Mouse (Mus musculus) spleen, adult 18-20 months (tissue): ENCODE measurements around the gene Bmp4.

ENCODE experiments used
- DNase-seq, 2 experiments: peaks; one replicate each; pipeline ENCODE4 v3.0.0; 2022; ENCODE audit warnings: mixed read lengths in 2 of 2

Bmp4 gene

DNA sequence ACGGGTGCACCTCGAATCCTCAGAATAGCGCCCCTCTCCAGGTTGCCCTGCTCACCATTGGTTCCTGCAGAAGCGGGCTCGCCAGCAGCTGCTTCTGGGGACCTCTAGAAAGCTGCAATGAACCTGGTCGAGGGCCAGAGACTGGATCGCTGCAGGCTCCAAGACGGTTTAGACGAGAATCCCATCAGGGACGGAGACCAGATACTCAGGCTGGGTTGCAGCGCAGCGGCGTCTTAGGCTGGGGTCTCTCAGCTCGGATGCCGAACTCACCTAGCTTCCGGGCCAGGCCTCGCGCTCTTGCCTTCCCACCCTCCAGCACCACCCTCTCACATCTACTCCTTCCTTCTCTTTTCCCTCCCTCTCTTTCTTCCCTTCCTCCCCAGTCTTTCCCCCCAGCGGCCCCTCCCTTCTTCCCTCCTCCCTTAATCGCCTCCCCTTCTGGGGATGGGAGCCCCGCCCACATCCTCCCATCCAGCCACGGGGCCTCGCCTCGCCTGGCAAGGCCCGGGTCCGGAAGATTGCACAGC lies at the start of gene Bmp4:
Gene Bmp4 (minus strand): TSS at position 421 of the 527 bp plus-strand sequence.
- no peak for DNase-seq

DNA sequence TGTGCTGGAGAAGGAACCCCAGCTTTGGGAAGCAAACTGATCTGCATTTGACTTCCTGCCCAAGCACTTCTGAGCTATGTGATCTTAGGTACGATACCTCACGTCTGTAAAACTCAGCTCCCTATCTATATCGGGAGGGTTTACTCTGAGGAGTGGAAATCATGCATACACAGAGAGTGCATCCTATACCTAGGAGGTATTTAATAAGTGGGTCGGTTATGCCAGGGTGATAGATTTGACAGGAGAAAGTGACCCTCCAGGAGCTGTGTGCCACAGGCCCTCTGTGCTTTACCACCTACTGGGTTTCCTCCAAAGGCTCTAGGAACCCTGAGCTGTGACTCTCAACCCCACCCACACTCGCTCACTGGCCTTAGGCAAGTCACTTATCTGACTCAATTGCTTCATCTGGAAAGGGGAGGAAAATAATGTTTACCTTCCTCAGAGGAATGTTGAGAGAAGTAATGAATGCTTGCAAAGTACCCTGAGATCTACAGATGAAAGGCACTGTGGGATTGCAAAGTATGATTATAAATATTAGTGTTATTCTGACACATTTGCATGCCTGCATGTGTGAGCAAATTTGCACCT lies 49.1 kb upstream of the Bmp4 start:
- no peak for DNase-seq

- DNase-seq, result no peak
Measured at GRCm38 (mm10) chr14:46436471-46437090, 46.1 kb upstream of the Bmp4 start.

DNA sequence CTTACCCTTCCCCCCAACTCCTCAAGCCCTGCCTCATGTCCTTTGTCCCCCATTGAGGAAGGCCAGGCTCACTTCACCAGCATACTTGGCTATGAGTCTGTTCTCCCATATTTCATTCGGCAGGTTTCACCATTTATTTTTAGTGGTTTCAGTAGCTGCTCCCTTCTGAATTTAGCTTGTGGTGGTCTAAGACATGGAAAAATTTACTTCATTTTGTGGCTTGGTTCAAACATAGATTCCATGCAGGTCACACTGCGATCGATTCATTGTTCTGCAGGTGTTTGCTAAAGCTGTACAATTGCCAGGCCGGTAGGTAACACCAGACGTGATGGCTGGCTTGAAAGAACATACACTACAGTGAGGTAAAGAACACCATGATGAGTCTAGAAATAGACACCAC lies 39.8 kb upstream of the Bmp4 start:
- DNase-seq, result no peak

DNA sequence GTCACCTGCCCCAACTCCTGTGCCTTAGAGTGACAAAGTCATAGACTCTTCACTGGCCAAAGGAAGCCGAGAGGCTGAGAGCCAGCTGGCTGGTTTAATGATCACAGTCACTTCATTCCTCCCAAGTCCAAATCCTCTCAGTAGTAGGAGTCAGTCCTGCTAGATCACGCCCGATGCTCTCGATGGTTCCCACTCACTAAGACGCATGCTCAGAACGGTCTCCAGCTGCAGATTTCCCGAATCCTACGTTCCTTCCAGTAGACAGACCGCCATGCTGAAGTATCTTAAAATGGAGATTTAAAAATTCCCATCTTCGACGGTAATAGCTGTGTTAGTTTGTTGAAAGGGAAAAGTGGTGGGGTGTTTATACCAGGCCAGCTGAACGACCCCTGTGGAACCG lies 36.8 kb upstream of the Bmp4 start:
- DNase-seq, result no peak

GRCm38 (mm10) chr14:46421823-46422222 lies 31.4 kb upstream of the Bmp4 start:
- no peak for DNase-seq

- no peak for DNase-seq
Measured at GRCm38 (mm10) chr14:46419269-46419668, 28.8 kb upstream of the Bmp4 start.

GRCm38 (mm10) chr14:46418371-46419097 lies 28.1 kb upstream of the Bmp4 start:
- no peak for DNase-seq

DNA sequence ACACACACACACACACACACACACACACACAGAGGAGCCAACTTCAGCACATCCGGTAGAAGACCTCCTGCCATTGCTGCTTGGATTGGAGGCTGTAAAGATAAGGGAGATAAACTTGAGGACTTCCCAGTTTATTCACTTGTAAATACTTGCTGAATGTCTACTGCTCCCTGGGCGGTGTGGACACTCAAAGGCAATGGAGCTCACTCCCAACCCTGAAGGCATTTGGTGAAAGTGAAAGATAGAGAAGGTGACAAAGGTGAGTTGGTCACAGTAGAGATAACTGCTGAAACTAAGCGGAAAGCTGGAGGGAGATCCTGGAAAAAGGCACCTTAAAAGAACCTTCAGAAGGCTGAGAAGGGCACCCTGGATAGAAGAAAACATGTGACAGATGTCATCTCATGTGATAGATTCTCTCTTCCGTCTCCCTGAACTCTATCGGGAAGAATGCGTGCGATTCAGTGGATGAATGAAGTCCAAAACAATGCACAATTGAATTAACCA lies 22.1 kb upstream of the Bmp4 start:
- no peak for DNase-seq

DNA sequence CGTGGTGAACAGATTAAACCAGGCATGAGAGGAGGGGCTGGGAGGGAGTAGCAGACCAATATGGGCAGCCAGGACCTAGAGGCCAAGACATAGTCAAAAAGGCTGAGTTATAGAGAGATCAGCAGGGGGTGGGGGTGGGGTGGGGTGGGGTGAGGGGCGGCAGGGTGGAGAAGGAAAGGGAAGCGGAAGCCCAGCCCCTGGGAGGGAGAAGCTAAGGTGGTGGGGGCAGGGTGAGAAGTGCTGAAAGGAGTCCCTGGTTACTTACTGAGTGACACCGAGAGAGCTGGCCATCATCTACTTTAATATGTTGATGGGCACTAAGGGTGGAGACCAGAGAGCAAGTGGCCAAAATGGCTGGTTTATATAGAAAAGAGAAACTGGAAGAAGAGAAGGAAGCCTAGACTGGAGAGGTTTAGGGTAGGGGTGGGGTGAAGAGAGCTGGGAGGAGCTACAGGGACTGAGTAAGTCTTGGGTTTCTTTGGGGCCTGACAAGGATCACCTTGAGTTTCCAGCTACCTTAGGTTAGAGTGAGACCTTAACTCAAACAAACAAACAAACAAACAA lies 20.2 kb upstream of the Bmp4 start:
- no peak for DNase-seq

GRCm38 (mm10) chr14:46409016-46409415 lies 18.5 kb upstream of the Bmp4 start:
- DNase-seq, result no peak

GRCm38 (mm10) chr14:46408319-46408718 lies 17.9 kb upstream of the Bmp4 start:
- no peak for DNase-seq

DNA sequence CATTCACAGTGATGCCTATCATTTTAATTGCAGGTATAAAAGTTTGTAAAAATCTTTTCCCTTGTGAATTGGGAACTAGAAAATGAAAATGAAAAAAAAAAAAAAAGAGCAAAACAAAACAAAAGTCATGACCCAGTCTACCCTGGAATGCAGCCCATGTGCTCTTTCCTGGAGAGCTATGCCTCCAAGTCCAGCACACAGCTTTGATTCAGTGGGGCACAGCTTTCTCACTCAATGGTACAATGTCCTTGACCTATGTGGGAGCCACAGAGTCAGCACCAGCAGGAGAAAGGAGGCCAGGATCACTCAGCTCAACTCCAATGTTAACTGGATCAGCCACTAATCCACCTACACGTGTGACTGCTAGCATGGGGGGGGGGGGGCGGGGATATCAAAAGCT lies 9.5 kb upstream of the Bmp4 start:
- no peak for DNase-seq

DNA sequence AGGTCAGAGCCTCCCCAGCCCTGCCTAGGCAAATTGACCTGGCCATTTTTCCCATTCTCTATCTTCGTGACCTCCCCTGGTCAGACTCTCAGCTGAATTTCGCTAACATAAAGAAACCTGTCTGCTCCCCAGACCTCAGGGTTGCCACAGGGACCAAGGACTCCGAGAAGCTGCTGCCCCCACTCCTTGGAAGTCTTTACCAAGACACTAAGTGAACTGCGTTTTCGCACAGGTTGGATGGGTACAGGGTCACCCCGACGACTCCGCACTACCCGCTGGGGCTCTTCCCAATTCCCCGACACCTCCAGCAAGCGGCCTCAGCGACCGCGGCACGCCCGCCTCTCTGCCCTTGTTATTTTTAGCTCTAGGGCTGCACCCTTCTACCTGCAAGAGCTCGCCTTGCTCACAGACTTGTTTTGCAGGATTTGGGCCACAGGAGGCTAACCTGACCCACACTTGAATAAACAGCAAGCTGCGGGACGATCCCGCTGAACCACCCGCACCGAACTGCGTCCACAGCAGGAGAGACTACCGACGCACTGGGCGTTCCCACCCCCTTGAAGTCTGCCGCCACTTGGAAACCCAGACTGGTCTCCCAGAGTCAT lies 7.7 kb upstream of the Bmp4 start:
- no peak for DNase-seq

GRCm38 (mm10) chr14:46391621-46392170 lies 1.2 kb upstream of the Bmp4 start:
- DNase-seq, result no peak

DNA sequence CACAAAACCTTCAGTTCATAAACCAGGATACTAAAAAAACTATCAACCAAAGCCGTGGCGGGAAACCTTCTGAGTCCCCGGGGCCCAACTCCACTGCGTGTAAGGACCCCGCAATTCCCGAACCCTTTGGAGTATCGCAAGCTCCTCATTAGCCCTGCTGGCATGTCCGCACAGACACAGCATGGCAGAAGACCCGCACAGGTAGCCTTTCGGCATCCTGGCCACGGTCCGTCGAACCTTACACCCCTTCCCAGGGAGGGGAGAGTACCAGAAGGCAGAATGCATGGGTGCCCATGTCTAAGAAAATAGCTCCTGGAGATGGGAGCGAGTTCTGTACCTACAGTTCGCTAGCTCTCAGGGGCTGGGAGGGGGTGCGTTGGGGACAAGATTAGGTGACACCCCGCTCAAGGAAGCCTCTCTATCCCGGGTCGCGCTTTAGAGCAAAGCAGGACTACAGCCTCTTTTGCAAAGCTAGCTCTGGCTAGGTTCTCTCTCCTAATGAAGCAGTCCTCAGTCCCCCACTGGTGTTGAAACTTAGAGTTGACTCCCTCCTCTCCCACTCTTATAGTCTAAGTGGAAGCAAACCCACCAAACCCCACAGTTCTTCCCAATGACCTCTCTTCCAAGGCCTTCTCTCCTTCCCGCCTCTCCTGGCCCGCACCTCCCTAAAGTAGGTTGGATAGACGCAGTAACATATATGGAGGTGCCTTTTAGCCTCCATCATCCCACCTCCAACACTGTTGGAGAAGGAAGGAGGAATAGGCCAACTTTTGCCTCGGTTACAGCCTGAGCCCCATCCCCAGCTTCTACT lies 826 bp downstream of the Bmp4 start:
- DNase-seq, result no peak

DNA sequence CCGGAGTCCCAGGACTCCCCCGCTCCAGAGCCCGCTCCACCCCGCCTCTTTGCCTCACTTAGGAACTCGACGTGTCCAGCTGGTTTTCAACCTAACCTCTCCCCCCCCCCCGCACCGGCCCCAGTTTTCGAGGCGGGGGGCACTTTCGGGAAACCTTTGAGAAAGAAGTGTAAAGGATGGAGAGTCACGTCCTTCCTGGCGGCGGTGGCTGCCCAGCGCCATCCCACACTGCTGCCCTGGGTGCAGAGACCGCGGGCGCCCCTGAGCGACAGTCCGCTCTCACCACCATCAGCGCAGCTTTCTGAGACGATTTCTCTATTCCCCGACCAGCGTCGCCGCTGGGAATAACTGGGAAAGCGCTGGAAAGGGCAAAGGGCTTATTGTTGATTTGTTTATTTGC lies 1.8 kb downstream of the Bmp4 start:
- DNase-seq, result no peak

DNA sequence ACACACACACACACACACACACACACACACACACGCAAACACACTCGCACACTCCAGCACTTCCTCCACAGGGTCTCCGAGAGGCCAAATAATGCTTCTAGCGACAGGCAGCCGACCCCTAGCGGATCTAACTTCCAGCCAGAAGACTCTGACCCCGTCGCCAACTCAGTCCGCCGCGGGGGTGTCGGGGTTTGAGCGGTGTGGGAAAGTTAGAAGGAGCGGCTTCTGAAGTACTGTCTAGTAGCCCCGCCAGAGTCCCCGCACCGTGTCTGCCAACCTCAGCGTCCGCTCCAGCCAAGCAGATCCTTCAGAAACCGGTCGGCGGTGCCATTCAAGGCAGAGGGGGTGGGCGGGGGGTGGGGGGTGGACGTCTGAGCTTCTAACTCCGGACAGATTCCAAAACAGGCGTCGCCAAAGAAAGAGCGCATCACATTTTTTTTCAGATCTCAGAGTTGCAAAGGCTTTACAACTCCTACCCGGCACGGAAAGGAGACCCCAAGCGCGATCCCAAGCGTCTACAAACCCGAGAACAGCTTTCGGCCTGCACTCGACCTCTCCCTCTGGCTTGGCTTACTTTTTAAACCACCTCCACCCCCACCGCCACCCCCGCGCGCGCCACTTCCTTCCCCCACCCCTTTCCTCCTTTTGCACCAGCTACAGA lies 2.5 kb downstream of the Bmp4 start:
- no peak for DNase-seq

- DNase-seq, result peak in 1 of 2 experiments; percentile 19
Measured at GRCm38 (mm10) chr14:46387357-46387671, 3.2 kb downstream of the Bmp4 start.

DNA sequence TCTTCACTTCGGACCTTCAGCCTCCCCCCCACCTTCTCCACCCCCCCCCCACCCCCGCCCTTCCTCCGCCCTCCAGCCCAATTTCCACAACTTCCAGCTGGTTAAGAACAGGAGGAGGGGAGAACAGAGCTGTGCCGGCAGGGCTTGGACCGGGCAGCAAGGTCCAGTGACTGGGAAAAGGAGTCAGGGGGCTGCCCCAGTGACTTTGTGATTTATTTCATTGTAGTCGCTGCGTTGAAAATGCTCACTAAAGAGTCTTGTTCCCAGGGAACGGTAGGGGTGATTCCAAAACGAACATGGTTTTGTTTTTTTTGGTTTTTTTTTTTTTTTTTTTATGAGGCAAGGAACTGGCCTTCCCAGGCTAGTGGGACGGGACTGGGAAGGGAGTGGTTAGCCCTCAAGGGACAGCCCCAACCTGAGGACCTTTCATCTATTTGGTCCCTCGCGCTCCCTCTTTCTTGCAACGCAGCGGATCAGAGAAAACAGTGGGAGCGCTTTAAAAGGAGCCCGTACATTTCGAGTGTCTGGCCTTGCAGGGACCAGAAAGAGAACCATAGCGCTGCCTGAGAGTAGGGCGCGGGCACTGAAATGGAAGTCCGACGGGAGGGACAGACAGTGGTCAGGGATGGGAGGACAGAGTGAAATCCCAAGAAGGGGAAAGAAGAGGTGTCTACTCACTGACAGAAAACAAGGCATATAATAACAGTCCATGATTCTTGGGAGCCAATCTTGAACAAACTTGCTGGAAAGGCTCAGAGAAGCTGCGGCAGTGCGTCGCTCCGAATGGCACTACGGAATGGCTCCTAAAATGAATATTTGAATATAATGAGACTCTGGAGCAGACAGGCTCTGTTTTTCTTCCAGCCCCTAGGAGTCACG lies 3.8 kb downstream of the Bmp4 start:
- no peak for DNase-seq
